Mouse (Mus musculus): ENCODE data around the gene Osbpl3. TPM values are rescaled to one million over a fixed set of nuclear protein-coding genes. Genes with fewer than 3 reads are reported as not detected.

Gene Osbpl3
- total RNA-seq, 2 experiments from 2014 or later, result 35.0 to 40.1 TPM

- DNase-seq (ENCODE audit: low spot score in 2 of 2), result no peak
- intact Hi-C loops (cut with DNase I), result loop anchor here (2.0 kb wide), 1 partner anchor 73 kb away; no protein-coding TSS in a partner anchor
Measured at GRCm38 (mm10) chr6:50382196-50382595, 73.8 kb downstream of the Osbpl3 start.

DNA sequence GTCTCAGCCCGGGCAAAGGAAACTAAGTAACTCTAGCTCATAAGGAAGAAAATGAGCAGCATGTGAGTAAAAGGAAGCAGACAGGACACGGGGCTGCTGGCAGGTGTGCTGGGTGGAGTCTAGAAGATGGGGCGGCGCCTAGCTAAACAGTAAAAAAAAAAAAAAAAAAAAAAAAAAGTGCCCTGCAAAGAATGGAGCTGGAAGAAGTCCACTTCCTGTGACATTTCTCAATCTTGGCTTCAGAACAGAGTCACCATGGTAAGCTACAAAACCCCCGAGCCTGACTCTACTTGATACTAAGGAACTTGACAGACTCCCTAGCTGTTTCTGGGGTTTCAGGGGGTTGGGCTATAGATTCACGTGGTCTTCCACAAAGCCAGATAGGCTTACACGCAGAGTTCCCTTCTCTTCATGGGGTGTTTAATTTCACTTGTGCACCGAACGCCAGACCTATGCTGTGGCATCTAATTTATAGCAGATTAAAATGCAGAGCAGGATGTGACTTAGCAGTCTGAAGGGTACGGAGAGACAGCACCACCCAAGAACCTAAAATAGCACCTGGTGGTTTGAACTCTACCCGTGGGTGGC is 74.4 kb downstream of the Osbpl3 start:
- intact Hi-C loops (cut with DNase I), result loop anchor here (2.0 kb wide), 1 partner anchor 73 kb away; no protein-coding TSS in a partner anchor
- DNase-seq (ENCODE audit: low spot score in 2 of 2), result peak in 1 of 2 experiments; percentile 62

- DNase-seq (ENCODE audit: low spot score in 2 of 2), result no peak
- intact Hi-C loops (cut with DNase I), result loop anchor here (2.0 kb wide), 2 partner anchors 21 to 61 kb away; no protein-coding TSS in a partner anchor
Measured at GRCm38 (mm10) chr6:50379740-50380139, 76.3 kb downstream of the Osbpl3 start.

DNA sequence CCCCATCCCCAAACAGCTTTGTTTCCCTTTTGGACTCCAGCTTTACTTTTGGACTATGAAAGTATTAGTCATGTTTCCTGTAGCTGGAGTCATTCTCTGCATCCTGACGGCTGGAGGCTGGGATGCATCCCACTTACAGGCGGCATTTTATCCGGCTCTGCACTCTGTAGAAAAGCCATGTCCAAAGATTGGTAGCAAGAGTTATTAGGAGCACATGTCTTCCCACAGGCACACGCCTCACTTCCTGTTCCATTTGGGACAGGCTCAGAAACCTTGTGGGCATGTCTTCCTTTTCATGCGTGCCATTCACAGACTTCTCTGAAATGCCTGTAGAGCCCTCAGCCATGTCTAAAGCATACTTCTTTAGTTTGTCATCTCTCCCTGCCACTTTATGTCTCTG is 76.9 kb downstream of the Osbpl3 start:
- intact Hi-C loops (cut with DNase I), result loop anchor here (2.0 kb wide), 2 partner anchors 22 to 60 kb away; no protein-coding TSS in a partner anchor
- peak in 1 of 2 experiments; percentile 88 for DNase-seq (ENCODE audit: low spot score in 2 of 2)

GRCm38 (mm10) chr6:50377742-50378720 is 78.0 kb downstream of the Osbpl3 start:
- intact Hi-C loops (cut with DNase I), result loop anchor here (2.0 kb wide), 2 partner anchors 23 to 59 kb away; no protein-coding TSS in a partner anchor
- DNase-seq (ENCODE audit: low spot score in 2 of 2), result peak in 1 of 2 experiments; percentile 87

DNA sequence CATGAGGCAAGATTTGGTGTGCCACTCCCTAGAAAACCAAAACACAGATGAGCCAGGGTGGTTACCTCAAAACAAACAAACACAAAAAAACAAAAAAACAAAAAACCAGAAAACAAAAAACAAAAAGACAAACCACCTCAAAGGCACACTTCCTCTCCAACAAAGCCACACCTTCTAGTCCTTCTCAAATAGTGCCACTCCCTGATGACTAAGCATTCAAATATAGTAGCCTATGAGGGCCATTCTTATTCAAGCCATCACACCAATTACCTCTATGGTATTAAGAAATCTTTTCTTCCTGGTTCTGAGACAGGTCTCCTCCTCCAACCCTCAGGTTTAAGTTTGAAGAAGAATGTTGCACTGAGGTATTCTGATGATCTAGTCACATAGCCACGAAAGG is 79.3 kb downstream of the Osbpl3 start:
- intact Hi-C loops (cut with DNase I), result no loop called here
- DNase-seq (ENCODE audit: low spot score in 2 of 2), result no peak

GRCm38 (mm10) chr6:50372516-50373424 is 83.2 kb downstream of the Osbpl3 start:
- DNase-seq (ENCODE audit: low spot score in 2 of 2), result no peak
- intact Hi-C loops (cut with DNase I), result no loop called here

GRCm38 (mm10) chr6:50371501-50372086 is 84.4 kb downstream of the Osbpl3 start:
- no peak for DNase-seq (ENCODE audit: low spot score in 2 of 2)
- intact Hi-C loops (cut with DNase I), result no loop called here

DNA sequence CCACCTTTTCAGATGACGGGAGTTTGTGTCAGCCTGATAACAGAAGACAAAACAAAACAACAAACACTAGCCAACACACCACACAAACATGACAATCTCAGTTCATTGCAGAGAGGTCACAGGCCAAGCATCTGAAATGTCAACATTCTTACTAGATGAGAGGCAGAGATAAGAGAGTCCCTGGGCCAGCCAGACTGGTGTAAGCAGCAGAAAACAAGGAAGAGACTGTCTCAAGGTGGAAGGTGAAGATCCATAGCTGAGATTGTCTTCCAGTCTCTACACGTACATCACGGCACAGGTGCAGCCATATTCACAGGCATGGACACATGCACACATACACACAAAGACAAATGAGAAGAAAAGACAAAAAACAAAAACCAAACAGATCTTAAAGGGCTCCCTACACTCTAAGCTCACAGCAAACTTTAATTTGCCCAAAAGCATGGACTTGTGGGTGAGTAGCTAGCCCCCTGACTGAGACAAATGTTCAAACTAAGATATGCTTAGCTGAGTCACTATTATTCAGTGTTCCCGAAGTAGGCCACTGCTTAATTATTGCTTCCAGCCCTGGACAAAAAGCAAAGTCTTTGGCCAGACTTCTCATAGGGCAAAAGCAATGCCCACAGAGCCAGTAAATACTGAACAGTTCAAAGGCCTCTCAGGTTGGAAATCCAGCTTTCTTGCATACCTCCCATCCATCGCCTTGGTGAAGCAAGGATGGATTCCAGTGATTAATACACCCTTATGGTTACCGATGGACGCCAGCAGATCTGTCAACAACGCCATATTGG is 87.3 kb downstream of the Osbpl3 start:
- DNase-seq (ENCODE audit: low spot score in 2 of 2), result no peak
- intact Hi-C loops (cut with DNase I), result no loop called here

GRCm38 (mm10) chr6:50367836-50368235 is 88.2 kb downstream of the Osbpl3 start:
- intact Hi-C loops (cut with DNase I), result no loop called here
- no peak for DNase-seq (ENCODE audit: low spot score in 2 of 2)

GRCm38 (mm10) chr6:50366724-50367123 is 89.3 kb downstream of the Osbpl3 start:
- peak; percentile 61 to 92 for DNase-seq (ENCODE audit: low spot score in 2 of 2)
- intact Hi-C loops (cut with DNase I), result no loop called here

DNA sequence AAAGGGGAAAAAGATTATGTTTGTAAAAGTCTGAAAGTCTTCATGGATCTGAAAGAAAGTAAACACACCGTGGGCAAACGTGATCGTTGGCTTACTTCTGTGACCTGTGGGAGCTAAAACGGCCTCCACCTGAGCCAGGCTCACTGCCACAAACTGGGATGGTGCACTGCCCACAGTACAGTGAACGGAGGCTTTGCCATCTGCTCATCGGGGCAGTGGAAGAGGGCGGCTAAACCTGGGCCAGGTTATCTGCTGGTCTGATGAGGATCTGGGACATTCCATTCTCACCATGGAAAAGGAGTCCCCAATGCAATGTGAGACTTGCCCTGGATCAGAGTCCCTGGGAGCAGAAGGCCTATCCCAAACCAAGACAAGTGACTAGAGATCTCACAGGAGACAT is 89.7 kb downstream of the Osbpl3 start:
- intact Hi-C loops (cut with DNase I), result no loop called here
- DNase-seq (ENCODE audit: low spot score in 2 of 2), result no peak

DNA sequence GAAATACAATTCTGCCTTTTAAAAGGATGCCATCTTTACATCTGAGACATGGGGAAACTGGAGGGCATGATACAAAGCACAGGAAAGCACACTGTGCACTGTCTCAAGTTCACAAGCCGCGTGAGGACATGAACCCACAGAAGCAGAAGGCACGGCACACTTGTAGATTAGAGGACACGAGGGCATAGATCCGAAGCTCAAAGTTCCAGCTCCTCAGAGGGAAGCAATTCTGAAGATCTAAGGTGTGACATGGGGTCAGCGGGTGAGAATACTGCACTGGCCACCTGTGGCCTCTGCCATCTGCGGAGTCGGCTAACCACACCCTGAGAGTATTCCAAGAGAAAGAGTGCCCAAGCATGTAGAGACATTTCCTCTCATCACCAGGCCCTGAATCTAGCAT is 91.6 kb downstream of the Osbpl3 start:
- intact Hi-C loops (cut with DNase I), result no loop called here
- DNase-seq (ENCODE audit: low spot score in 2 of 2), result no peak

- intact Hi-C loops (cut with DNase I), result no loop called here
- no peak for DNase-seq (ENCODE audit: low spot score in 2 of 2)
Measured at GRCm38 (mm10) chr6:50363385-50363784, 92.6 kb downstream of the Osbpl3 start.

DNA sequence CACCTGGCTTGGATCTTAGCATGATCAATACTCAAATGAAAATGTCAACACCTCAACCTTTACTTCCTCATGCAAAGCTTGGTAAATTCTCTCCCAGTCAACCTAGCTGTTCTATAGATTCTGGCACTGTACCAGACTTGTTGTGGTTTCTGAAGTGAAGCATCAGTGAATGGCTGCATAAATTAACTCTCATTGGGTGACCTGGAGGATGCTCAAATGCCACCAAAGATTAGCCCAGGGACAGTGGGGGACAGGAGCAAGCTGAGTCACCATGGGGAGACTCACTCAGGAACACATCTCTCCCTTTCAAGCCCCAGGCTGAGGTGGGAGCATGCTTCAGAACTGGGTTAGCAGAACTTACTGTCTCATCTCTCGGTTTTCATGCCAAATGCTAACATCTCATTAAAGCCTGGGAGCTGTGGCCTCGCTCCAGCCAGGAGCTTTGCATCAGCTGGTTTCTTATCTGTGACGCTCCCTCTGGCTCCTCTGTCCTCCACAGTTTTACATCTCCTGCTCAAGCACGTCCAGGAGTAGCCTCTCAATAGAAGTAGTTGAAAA is 93.2 kb downstream of the Osbpl3 start:
- intact Hi-C loops (cut with DNase I), result no loop called here
- peak in 1 of 2 experiments; percentile 79 for DNase-seq (ENCODE audit: low spot score in 2 of 2)

- no peak for DNase-seq (ENCODE audit: low spot score in 2 of 2)
- intact Hi-C loops (cut with DNase I), result no loop called here
Measured at GRCm38 (mm10) chr6:50362196-50362595, 93.8 kb downstream of the Osbpl3 start.

DNA sequence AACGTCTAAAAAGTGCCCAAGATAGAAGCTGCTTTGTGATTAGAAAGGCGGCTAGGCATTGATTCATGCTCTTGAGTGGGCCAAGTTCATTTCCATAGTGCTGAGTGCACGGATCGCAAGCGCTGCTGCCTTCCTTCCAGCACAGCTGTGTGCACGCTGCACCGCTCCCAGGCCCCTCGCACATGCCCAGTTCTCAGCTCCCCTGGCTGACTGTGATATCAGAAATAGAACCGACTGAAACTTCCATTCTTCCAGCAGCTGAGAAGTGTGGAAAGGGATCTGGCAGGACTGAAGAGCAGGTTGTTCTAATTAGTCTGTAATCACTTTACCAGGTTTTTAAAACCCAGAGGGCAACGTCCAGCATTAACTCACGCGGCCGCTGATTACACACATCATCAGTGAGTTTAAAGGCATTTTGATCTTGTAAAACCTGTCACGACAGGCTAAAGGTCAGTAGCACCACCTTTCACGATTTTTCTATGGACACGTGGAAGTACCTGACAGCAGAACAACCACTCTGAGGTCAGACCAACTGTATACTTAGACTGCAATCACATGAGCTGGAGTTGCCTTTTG is 97.8 kb downstream of the Osbpl3 start:
- peak; percentile 55 to 87 for DNase-seq (ENCODE audit: low spot score in 2 of 2)
- intact Hi-C loops (cut with DNase I), result no loop called here
